ENCODE assay signal across 8 mouse cellular contexts in the genomic region with DNA sequence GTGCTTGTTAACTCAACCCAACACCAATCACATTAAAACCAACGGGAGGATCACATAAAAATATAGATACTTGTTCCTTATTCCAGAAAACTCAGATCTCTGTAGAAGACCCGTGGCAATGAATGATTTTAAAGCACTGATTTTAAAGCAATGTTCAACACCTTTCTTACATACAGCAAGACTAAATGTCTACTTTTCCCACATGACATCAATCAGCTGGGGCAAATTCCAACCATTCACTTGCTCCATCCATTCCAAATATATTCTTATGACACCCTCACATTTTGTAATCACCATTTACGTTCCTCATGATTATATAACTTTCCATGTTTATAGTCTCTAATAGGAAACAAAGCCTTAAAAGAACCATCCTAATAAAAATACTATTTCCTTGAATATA. TPM values are rescaled to one million over a fixed set of nuclear protein-coding genes. Genes with fewer than 3 reads are reported as not detected.
A peak's percentile ranks its signal among the peaks of the same experiment; 100 is the strongest.
DNase-seq lines count a peak whose midpoint lies in the region; ATAC-seq and TF ChIP-seq lines count a peak whose summit lies in the region.

No protein-coding gene starts in this region.

- peak overlapping the region; percentile 24 for H3ac ChIP-seq in C2C12 (ENCODE audit: control insufficient read depth, insufficient read length, low read depth)

- TF ChIP-seq CTCF in heart, adult 2 months (IDR thresholded peaks at IDR 0.05), result no peak
- no peak for TF ChIP-seq CTCF in C2C12 (IDR thresholded peaks at IDR 0.05; ENCODE audit: control insufficient read depth, insufficient read depth, insufficient read length)

- peaks cover 4% of the 10 kb centered on the region; the same call in 1 of the 2 replicates for H3K79me2 ChIP-seq in heart, adult 2 months (replicated peaks; ENCODE audit: control insufficient read depth, insufficient read depth, low read length)
- H3K79me2 ChIP-seq in C2C12 (ENCODE audit: control insufficient read depth, insufficient read depth), result no peaks in the 10 kb centered on the region

- no peak for TF ChIP-seq POLR2A in heart, adult 2 months (IDR thresholded peaks at IDR 0.05; ENCODE audit: insufficient read depth, low read depth, low read length)

- H3K4me1 ChIP-seq in heart, adult 2 months (ENCODE audit: control insufficient read depth, insufficient read depth, low read length), result peaks cover 10% of the 10 kb centered on the region
- H3K4me1 ChIP-seq in forebrain, embryonic 15.5 days, result peaks cover 39% of the 10 kb centered on the region
- peaks cover 20% of the 10 kb centered on the region for H3K4me1 ChIP-seq in liver, embryonic 15.5 days (replicated peaks)

- H3K36me3 ChIP-seq in heart, adult 2 months (ENCODE audit: control insufficient read depth, insufficient read depth, low read length), result peaks cover 5% of the 10 kb centered on the region; the same call in 1 of the 2 replicates
- H3K36me3 ChIP-seq in C2C12 (ENCODE audit: control insufficient read depth, insufficient read depth), result no peaks in the 10 kb centered on the region
- H3K36me3 ChIP-seq in forebrain, embryonic 15.5 days, result no peaks in the 10 kb centered on the region
- no peaks in the 10 kb centered on the region for H3K36me3 ChIP-seq in liver, embryonic 15.5 days (replicated peaks)

- intact Hi-C loops in heart, adult 2 months (cut with DNase I), result loop anchor here (1.0 to 10.0 kb wide), 6 partner anchors 87 to 473 kb away; a partner anchor contains a TSS

- WGBS in heart, adult 2 months, result 31% methylated on average over 3 of the region's 3 CpGs
- 58% methylated on average over 3 of the region's 3 CpGs for WGBS in forebrain, embryonic 15.5 days
- 48% methylated on average over 3 of the region's 3 CpGs for WGBS in liver, embryonic 15.5 days (ENCODE audit: insufficient replicate concordance)

- no peaks in the 10 kb centered on the region for H3K9me3 ChIP-seq in forebrain, embryonic 15.5 days
- H3K9me3 ChIP-seq in liver, embryonic 15.5 days (replicated peaks), result no peaks in the 10 kb centered on the region

- no peaks in the 10 kb centered on the region for H3K27me3 ChIP-seq in heart, adult 2 months (ENCODE audit: control insufficient read depth, insufficient read depth, low read length)
- H3K27me3 ChIP-seq in C2C12 (ENCODE audit: control insufficient read depth, insufficient read depth, insufficient read length), result no peaks in the 10 kb centered on the region
- H3K27me3 ChIP-seq in forebrain, embryonic 15.5 days, result no peaks in the 10 kb centered on the region
- H3K27me3 ChIP-seq in liver, embryonic 15.5 days, result no peaks in the 10 kb centered on the region

- peak overlapping the region; percentile 89 for H3K27ac ChIP-seq in heart, adult 2 months
- H3K27ac ChIP-seq in forebrain, embryonic 15.5 days (replicated peaks), result peak overlapping the region; percentile 97
- no peak overlapping the region for H3K27ac ChIP-seq in liver, embryonic 15.5 days (replicated peaks)

- ATAC-seq in forebrain, embryonic 15.5 days (replicated peaks), result no peak
- no peak for ATAC-seq in liver, embryonic 15.5 days (ENCODE audit: insufficient read depth)

- H3K9ac ChIP-seq in heart, adult 2 months (ENCODE audit: low read depth, low read length), result no peak overlapping the region
- H3K9ac ChIP-seq in forebrain, embryonic 15.5 days (replicated peaks), result peak overlapping the region; percentile 83; the same call in 1 of the 2 replicates
- 0 out of 2 replicates have a peak overlapping the region, but pooled peaks have one; percentile 21 for H3K9ac ChIP-seq in liver, embryonic 15.5 days

- peak overlapping the region; percentile 70 for H3K4me2 ChIP-seq in forebrain, embryonic 15.5 days (replicated peaks)
- H3K4me2 ChIP-seq in liver, embryonic 15.5 days, result peak overlapping the region; percentile 95

- DNase-seq in heart, adult 2 months, result no peak
- no peak for DNase-seq in heart, adult 9 months (ENCODE audit: low spot score in 2 of 2)
- DNase-seq in thymus, postnatal 0 days (ENCODE audit: low spot score), result no peak
- no peak for DNase-seq in right cerebral cortex, postnatal 25 days
- no peak for DNase-seq in thymus, postnatal 36 days

- H3K4me3 ChIP-seq in heart, adult 2 months, result peak overlapping the region; percentile 84
- peak overlapping the region; percentile 42 for H3K4me3 ChIP-seq in C2C12 (ENCODE audit: insufficient read depth, poor library complexity, severe bottlenecking)
- H3K4me3 ChIP-seq in forebrain, embryonic 15.5 days, result peak overlapping the region; percentile 67
- peak overlapping the region; percentile 78 for H3K4me3 ChIP-seq in liver, embryonic 15.5 days (replicated peaks)

- H3K79me3 ChIP-seq in C2C12 (ENCODE audit: low read depth), result no peaks in the 10 kb centered on the region

- TF ChIP-seq EP300 in heart, adult 2 months (IDR thresholded peaks at IDR 0.05; ENCODE audit: insufficient read depth, low read depth, low read length), result no peak

TF ChIP-seq in C2C12, 6 proteins besides CTCF, POLR2A, EP300 and RAD21:
- TF ChIP-seq CEBPB (IDR thresholded peaks at IDR 0.05; ENCODE audit: low read depth), result no peak
- no peak for TF ChIP-seq MAX (IDR thresholded peaks at IDR 0.05)
- TF ChIP-seq FOSL1 (IDR thresholded peaks at IDR 0.05; ENCODE audit: insufficient read depth, low read length, poor library complexity, severe bottlenecking), result no peak
- TF ChIP-seq USF1 (IDR thresholded peaks at IDR 0.05; ENCODE audit: low read depth), result no peak
- TF ChIP-seq MYOD1 (IDR thresholded peaks at IDR 0.05; ENCODE audit: control insufficient read depth, insufficient read length, low read depth), result no peak
- no peak for TF ChIP-seq MYOG (IDR thresholded peaks at IDR 0.05; ENCODE audit: control insufficient read depth, extremely low read depth, insufficient read length)

RNA-seq across cellular contexts. Expression of a gene that starts 0.9 kb away (rescaled TPM):
- 10 to 100 TPM; 44.0 to 45.9 TPM for total RNA-seq in heart, adult 2 months (2021)
- 15.3 and 28.0 TPM in 2 replicates for polyA plus RNA-seq in heart, adult 2 months (2012; rRNA removed)
- 4.1 TPM for polyA plus RNA-seq in C2C12 (2012; fragmentation: generic; extraction: Trizol)
- polyA plus RNA-seq in forebrain, embryonic 15.5 days (2015; fragmentation: Nextera tagmentation; extraction: Ambion mirVana), result 25.6 and 26.2 TPM in 2 replicates
- 5.3 and 5.4 TPM in 2 replicates for polyA plus RNA-seq in liver, embryonic 15.5 days (2015; fragmentation: Nextera tagmentation; extraction: Ambion mirVana)
- 6.9 and 8.8 TPM in 2 replicates for polyA plus RNA-seq in thymus, postnatal 0 days (2015; fragmentation: Nextera tagmentation; extraction: Ambion mirVana)

RNA-seq across cellular contexts. Expression of a gene that starts 45.5 kb away (rescaled TPM):
- not detected for total RNA-seq in heart, adult 2 months (2021)
- polyA plus RNA-seq in heart, adult 2 months (2012; rRNA removed), result 0.88 TPM in 1 of 2 replicates, not detected in the other
- not detected for polyA plus RNA-seq in C2C12 (2012; fragmentation: generic; extraction: Trizol)
- not detected in 2 replicates for polyA plus RNA-seq in forebrain, embryonic 15.5 days (2015; fragmentation: Nextera tagmentation; extraction: Ambion mirVana)
- polyA plus RNA-seq in liver, embryonic 15.5 days (2015; fragmentation: Nextera tagmentation; extraction: Ambion mirVana), result not detected in 2 replicates
- polyA plus RNA-seq in thymus, postnatal 0 days (2015; fragmentation: Nextera tagmentation; extraction: Ambion mirVana), result not detected in 2 replicates
